Mouse (Mus musculus): ENCODE measurements at regions not wholly inside any gene's neighbourhood (a gene's known extent, or its start where the extent isn't known, plus 50 kb on each side); places are given as distances from the start of the nearest gene placed in this dataset.
"Not testable (repeated sequence)": the region's sequence is repeated elsewhere in the genome, so short reads cannot be mapped to it uniquely, and the experiment has no call there.

DNA sequence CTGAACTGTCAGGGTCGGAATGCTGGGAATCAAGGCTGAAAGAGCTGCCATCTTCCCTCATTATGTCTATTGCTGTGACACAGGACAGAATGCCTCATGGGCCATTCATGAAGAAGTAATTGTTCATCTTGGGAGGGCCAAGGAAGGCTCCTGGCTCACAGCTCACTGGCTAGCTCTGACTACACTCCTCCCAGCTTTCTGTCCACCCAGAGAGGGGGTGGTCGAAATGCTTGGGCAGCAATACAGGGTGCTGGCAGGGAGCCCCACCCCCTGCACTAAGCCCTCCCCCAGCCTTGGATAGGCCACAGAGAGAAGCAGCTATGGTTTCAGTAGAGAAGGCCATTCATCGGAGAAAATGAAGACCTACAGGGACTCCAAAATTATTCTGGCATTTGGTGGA lies 192.2 kb upstream of the Prok2 start:
- H3K9me3 ChIP-seq, result no peaks in the 10 kb centered on the region
- H3K4me1 ChIP-seq (replicated peaks), result no peaks in the 10 kb centered on the region; the same call in 1 of the 2 replicates
- H3K27ac ChIP-seq (replicated peaks), result no peak overlapping the region
- WGBS, result 71% methylated on average over 3 of the region's 3 CpGs
- H3K36me3 ChIP-seq, result no peaks in the 10 kb centered on the region
- ATAC-seq (ENCODE audit: low FRiP score, low read depth), result no peak
- H3K4me2 ChIP-seq, result no peak overlapping the region
- H3K9ac ChIP-seq, result no peak overlapping the region
- H3K4me3 ChIP-seq, result no peak overlapping the region
- no peaks in the 10 kb centered on the region for H3K27me3 ChIP-seq

DNA sequence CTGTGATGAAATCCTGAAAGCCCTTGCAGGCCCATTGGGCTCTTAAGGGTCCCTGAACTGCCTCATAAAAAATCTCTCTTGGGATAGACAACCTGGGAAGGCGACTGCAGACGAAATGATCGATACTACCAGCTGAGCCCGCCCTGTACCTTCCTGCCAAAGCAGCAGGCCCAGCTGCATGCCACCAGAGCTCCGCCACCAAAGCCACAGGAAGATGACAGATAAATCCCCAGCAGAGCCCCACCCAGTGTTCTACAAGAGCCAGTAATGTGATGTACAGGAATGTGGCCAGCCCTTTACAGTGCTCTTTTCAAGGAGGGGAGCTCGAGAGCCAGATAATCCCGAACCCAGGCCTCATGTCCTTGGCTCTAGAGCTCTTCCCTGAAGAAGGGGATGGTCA lies 183.7 kb upstream of the Prok2 start:
- H3K36me3 ChIP-seq, result no peaks in the 10 kb centered on the region
- no peak overlapping the region for H3K27ac ChIP-seq (replicated peaks)
- H3K27me3 ChIP-seq, result peaks cover 2% of the 10 kb centered on the region; the same call in 1 of the 2 replicates
- H3K9ac ChIP-seq, result no peak overlapping the region
- WGBS, result 76% methylated on average over 7 of the region's 7 CpGs
- no peak for ATAC-seq (ENCODE audit: low FRiP score, low read depth)
- no peak overlapping the region for H3K4me2 ChIP-seq
- 0 out of 2 replicates have a peak, but pooled peaks cover 9% of the 10 kb centered on the region for H3K4me1 ChIP-seq (replicated peaks)
- no peak overlapping the region for H3K4me3 ChIP-seq
- no peaks in the 10 kb centered on the region for H3K9me3 ChIP-seq

DNA sequence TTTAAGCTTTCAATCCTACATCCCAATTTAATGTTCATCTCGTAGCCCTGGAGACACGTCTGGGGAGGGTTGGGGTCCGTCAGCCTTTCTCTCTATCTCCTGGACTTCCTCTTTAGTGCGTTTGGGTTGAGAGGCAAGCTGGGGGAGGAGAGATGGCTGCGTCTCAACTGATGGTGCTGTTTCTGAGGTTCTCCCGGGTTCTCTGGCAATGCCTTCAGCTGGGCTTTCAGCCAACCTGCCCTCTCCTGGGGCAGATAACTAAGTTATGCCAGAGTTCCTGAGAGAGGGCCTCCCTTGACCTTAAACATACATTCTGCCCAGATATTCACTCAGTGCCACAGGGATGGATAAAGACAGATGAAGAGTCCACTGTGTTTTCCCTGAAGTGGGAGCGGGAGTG lies 183.3 kb upstream of the Prok2 start:
- Histone ChIP-seq H3K27me3 (peaks cover 2% of the 10 kb centered on the region; the same call in 1 of the 2 replicates), H3K4me2 (no peak overlapping the region), H3K4me1 (replicated peaks) (0 out of 2 replicates have a peak, but pooled peaks cover 9% of the 10 kb centered on the region), H3K9me3 (no peaks in the 10 kb centered on the region), H3K4me3 (no peak overlapping the region), H3K27ac (replicated peaks) (no peak overlapping the region), H3K36me3 (no peaks in the 10 kb centered on the region), H3K9ac (no peak overlapping the region)
- 56% methylated on average over 7 of the region's 7 CpGs for WGBS
- no peak for ATAC-seq (ENCODE audit: low FRiP score, low read depth)

DNA sequence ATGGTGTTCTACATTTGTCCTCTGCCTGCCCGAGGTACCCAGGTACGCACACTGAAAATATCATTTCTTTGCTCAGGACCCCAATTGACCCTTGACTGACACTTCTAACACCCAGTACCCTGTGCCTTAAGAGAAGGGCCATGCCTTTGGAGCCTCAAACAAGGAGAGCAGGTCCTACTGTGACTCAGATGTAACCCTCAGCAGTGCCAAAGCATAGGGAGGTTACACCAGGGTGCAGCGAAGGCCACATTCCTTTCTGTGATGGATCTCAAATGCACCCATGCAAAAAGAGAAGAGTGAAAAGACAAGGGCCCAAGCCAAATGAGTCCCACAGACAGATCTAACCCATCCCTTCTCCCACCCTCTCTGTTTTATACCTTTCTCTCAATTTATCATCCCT lies 181.9 kb upstream of the Prok2 start:
- Histone ChIP-seq H3K27me3 (peaks cover 6% of the 10 kb centered on the region), H3K27ac (replicated peaks) (no peak overlapping the region), H3K4me2 (no peak overlapping the region), H3K9ac (no peak overlapping the region), H3K4me1 (replicated peaks) (0 out of 2 replicates have a peak, but pooled peaks cover 6% of the 10 kb centered on the region), H3K4me3 (no peak overlapping the region), H3K36me3 (no peaks in the 10 kb centered on the region), H3K9me3 (no peaks in the 10 kb centered on the region)
- no peak for ATAC-seq (ENCODE audit: low FRiP score, low read depth)
- WGBS, result 90% methylated on average over 3 of the region's 3 CpGs

DNA sequence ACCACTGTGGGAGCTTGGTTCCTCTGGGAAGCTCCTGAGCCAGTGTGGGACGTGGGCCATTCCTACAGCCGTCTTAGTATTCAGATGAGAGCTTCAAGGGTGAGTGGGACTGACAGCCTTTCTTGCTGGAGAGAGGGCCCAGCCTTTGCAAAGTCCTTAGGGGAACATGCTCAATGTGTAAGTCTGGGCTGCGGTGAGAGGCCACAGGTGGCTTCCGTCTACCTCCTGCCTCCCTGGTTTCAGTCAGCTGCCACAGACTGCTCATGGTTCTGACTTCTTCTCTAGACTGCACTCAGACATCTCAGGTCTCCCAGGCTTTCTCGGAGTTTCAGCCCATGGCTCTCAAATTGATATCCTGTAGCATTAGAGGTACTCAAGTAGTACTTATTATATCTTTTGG lies 179.0 kb upstream of the Prok2 start:
- no peak overlapping the region for H3K4me2 ChIP-seq
- 87% methylated on average over 5 of the region's 5 CpGs for WGBS
- H3K27me3 ChIP-seq, result peaks cover 18% of the 10 kb centered on the region
- no peak for ATAC-seq (ENCODE audit: low FRiP score, low read depth)
- no peaks in the 10 kb centered on the region for H3K36me3 ChIP-seq
- no peak overlapping the region for H3K9ac ChIP-seq
- no peak overlapping the region for H3K4me3 ChIP-seq
- no peak overlapping the region for H3K27ac ChIP-seq (replicated peaks)
- no peaks in the 10 kb centered on the region for H3K9me3 ChIP-seq
- H3K4me1 ChIP-seq (replicated peaks), result no peaks in the 10 kb centered on the region

DNA sequence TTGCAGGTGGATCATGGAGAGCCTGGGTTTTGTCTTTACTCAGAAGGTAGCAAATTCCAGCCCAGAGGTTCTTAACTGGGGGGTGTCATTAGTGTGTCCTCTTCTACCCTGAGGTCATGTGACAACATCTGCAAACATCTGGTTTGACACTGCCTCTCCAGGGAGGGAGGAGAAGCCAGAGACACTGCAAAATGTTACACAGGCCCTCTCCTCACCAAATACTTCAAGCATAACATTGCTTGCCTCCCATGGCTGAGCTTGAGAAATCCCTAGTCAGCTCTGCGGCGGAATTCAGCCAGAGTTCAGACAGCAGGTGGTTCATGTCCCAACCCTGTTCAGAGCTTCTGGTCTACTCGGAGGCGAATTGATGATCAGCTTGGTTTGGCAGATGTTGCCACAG lies 178.4 kb upstream of the Prok2 start:
- H3K4me1 ChIP-seq (replicated peaks), result 0 out of 2 replicates have a peak, but pooled peaks cover 4% of the 10 kb centered on the region
- no peaks in the 10 kb centered on the region for H3K36me3 ChIP-seq
- H3K9me3 ChIP-seq, result no peaks in the 10 kb centered on the region
- H3K4me2 ChIP-seq, result no peak overlapping the region
- H3K27ac ChIP-seq (replicated peaks), result no peak overlapping the region
- no peak for ATAC-seq (ENCODE audit: low FRiP score, low read depth)
- WGBS, result 54% methylated on average over 4 of the region's 4 CpGs
- peaks cover 23% of the 10 kb centered on the region for H3K27me3 ChIP-seq
- no peak overlapping the region for H3K9ac ChIP-seq
- no peak overlapping the region for H3K4me3 ChIP-seq

DNA sequence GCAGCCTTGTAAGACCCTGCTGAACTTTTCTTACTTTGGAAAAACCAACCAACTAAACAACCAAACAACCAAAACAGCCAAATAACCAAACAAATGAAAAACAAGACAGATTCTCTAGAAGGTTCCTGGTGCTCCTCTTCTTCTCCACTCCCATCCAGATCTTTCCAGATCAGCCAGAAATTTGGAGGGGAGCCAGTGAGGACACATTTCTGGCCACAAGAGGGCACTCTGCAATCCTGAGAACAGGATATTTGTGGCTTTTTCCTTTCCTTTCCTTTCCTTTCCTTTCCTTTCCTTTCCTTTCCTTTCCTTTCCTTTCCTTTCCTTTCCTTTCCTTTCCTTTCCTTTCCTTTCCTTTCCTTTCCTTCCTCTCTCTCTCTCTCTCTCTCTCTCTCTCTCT lies 177.9 kb upstream of the Prok2 start:
- not testable (repeated sequence) for H3K4me1 ChIP-seq (replicated peaks); H3K27ac ChIP-seq (replicated peaks); ATAC-seq (ENCODE audit: low FRiP score, low read depth); H3K9ac ChIP-seq; H3K4me3 ChIP-seq; H3K4me2 ChIP-seq; H3K9me3 ChIP-seq; H3K36me3 ChIP-seq
- peaks cover 23% of the 10 kb centered on the region for H3K27me3 ChIP-seq

DNA sequence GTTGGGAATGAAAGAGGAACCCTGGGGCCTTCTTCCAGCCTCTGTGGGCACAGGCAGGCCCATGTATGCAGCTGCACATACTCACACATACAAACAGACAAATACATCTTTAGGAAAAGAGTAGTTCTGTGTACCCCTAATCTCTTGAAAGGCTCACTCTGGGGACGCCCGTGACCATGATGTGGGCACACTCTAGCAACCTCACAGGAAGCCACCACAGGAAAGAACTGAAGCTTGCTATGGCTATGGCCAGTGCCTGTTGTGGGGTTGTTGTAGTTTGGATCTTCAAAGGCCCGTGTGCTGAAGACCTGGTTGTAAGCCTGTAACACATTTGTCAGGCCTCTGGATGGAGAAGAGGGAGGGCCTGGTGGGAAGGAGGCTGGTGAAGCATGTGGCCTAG lies 175.4 kb upstream of the Prok2 start:
- no peak overlapping the region for H3K4me3 ChIP-seq
- no peaks in the 10 kb centered on the region for H3K36me3 ChIP-seq
- H3K4me1 ChIP-seq (replicated peaks), result 0 out of 2 replicates have a peak, but pooled peaks cover 4% of the 10 kb centered on the region
- 81% methylated on average over 3 of the region's 3 CpGs for WGBS
- no peak for ATAC-seq (ENCODE audit: low FRiP score, low read depth)
- H3K9me3 ChIP-seq, result no peaks in the 10 kb centered on the region
- H3K27ac ChIP-seq (replicated peaks), result no peak overlapping the region
- no peak overlapping the region for H3K4me2 ChIP-seq
- no peak overlapping the region for H3K9ac ChIP-seq
- H3K27me3 ChIP-seq, result peaks cover 35% of the 10 kb centered on the region

DNA sequence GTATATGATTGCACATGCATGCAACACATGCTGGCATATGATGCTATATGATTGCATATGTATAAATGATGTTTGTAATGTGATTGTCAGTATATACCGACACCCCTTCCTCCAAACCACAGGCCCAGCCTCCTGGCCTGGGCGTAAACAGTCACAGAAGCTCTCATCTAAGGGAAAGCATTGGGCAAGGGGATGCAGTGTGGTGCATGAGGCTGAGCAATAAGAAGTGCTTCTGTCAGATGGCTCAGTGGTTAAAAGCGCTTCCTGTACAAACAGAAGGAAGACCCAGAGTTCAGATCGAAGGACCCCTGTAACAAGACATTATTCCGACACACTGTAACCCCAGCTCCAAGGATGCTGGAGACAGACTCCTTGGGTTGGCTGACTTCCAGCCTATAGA lies 175.0 kb upstream of the Prok2 start:
- ATAC-seq (ENCODE audit: low FRiP score, low read depth), result no peak
- 85% methylated on average over 5 of the region's 5 CpGs for WGBS
- Histone ChIP-seq H3K27ac (replicated peaks) (no peak overlapping the region), H3K9me3 (no peaks in the 10 kb centered on the region), H3K36me3 (no peaks in the 10 kb centered on the region), H3K9ac (no peak overlapping the region), H3K4me1 (replicated peaks) (0 out of 2 replicates have a peak, but pooled peaks cover 4% of the 10 kb centered on the region), H3K4me2 (no peak overlapping the region), H3K27me3 (peaks cover 35% of the 10 kb centered on the region), H3K4me3 (no peak overlapping the region)

DNA sequence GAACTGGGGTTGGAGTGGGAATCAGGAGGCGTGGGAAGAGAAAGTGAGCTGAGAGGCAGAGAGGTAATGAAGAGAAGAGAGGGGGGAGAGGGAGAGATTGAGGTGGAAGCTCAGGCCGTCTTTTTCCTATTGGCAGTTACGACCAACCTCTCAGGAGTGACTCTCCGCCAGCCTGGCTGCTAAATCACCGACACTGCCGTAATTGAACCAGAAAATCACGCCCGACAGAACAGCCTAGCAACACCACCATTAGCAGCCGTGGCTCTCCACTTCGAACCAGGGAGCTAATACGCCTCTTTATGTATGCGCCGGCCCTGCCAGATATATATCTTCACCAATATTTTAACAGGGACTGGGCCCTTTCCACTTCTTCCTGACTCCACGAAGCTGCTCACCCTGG lies 173.5 kb upstream of the Prok2 start:
- Histone ChIP-seq H3K9me3 (no peaks in the 10 kb centered on the region), H3K4me3 (no peak overlapping the region), H3K27ac (replicated peaks) (no peak overlapping the region), H3K9ac (no peak overlapping the region), H3K36me3 (no peaks in the 10 kb centered on the region), H3K27me3 (peaks cover 35% of the 10 kb centered on the region), H3K4me1 (replicated peaks) (0 out of 2 replicates have a peak, but pooled peaks cover 4% of the 10 kb centered on the region), H3K4me2 (no peak overlapping the region)
- ATAC-seq (ENCODE audit: low FRiP score, low read depth), result no peak; the same call in 1 of the 2 replicates
- 45% methylated on average over 14 of the region's 14 CpGs for WGBS

DNA sequence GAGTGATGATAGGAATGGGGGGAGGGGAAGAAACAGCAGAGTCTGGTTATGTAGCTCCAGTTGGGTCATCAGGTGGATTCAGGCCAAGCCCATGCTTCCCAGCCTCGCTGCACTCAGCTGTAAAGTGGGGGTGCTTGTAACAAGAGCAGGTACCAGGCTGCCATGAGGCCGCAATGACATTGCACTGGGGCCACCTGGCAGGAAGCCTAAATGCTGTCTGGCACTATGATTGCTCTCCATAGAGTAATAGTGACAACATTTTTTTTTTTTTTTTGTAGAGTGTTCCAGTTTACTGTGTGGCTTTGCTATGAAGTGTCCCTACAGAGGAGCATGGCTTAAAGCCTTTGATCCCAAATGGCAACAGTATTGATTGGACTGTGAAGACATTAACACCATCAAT lies 171.9 kb upstream of the Prok2 start:
- ATAC-seq (ENCODE audit: low FRiP score, low read depth), result no peak
- no peak overlapping the region for H3K27ac ChIP-seq (replicated peaks)
- no peak overlapping the region for H3K9ac ChIP-seq
- no peaks in the 10 kb centered on the region for H3K9me3 ChIP-seq
- H3K4me3 ChIP-seq, result no peak overlapping the region
- 80% methylated on average over 2 of the region's 2 CpGs for WGBS
- H3K27me3 ChIP-seq, result peaks cover 32% of the 10 kb centered on the region
- 0 out of 2 replicates have a peak, but pooled peaks cover 4% of the 10 kb centered on the region for H3K4me1 ChIP-seq (replicated peaks)
- no peak overlapping the region for H3K4me2 ChIP-seq
- no peaks in the 10 kb centered on the region for H3K36me3 ChIP-seq

DNA sequence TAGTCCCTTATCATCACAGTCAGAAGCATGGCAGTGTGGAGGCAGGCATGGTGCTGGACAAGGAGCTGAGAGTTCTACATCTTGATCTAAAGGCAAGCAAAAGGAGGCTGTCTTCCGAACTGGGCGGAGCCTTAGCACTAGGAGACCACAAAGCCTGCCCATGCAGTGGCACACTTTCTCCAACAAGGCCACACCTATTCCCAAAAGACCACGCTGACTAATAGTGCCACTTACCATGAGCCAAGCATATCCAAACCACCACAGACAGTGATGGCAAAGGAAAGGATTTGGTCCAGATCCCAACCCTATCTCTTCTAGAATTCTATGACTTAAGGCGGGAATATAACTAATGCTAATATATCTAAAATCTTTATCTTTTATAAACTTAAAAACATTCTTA lies 169.4 kb upstream of the Prok2 start:
- no peak overlapping the region for H3K27ac ChIP-seq (replicated peaks)
- H3K4me2 ChIP-seq, result no peak overlapping the region
- H3K9me3 ChIP-seq, result no peaks in the 10 kb centered on the region
- 95% methylated on average over 4 of the region's 4 CpGs for WGBS
- H3K27me3 ChIP-seq, result peaks cover 20% of the 10 kb centered on the region
- H3K9ac ChIP-seq, result no peak overlapping the region
- 0 out of 2 replicates have a peak, but pooled peaks cover 4% of the 10 kb centered on the region for H3K4me1 ChIP-seq (replicated peaks)
- ATAC-seq (ENCODE audit: low FRiP score, low read depth), result no peak
- H3K36me3 ChIP-seq, result no peaks in the 10 kb centered on the region
- no peak overlapping the region for H3K4me3 ChIP-seq

DNA sequence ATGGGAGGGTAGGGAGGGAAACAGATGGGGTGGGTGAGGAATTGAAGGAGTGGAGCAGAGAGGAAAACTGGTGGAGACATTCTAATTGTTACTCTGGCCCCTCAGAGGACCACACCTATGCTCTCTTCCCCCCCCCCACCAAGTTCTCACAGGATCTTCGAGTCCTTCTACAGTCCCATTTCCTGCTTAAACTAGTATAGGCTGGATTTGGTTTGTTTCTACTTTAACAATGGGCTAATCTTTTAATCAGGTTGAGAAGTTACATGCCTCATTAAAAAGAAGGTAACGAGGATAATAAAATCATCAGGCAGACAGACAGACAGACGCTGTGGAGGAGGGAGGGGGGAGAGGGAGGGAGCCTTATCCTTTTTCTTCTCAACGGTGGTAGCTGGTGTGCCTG lies 167.7 kb upstream of the Prok2 start:
- H3K9me3 ChIP-seq, result no peaks in the 10 kb centered on the region
- H3K4me1 ChIP-seq (replicated peaks), result peaks cover 3% of the 10 kb centered on the region; the same call in 1 of the 2 replicates
- H3K4me2 ChIP-seq, result no peak overlapping the region
- no peak overlapping the region for H3K9ac ChIP-seq
- H3K27ac ChIP-seq (replicated peaks), result no peak overlapping the region
- H3K36me3 ChIP-seq, result no peaks in the 10 kb centered on the region
- H3K4me3 ChIP-seq, result no peak overlapping the region
- 59% methylated on average over 4 of the region's 4 CpGs for whole genome bisulfite sequencing
- ATAC-seq (ENCODE audit: low FRiP score, low read depth), result no peak
- peaks cover 11% of the 10 kb centered on the region; the same call in 1 of the 2 replicates for H3K27me3 ChIP-seq
